Mouse (Mus musculus): ENCODE data around the gene Scrg1.

DNA sequence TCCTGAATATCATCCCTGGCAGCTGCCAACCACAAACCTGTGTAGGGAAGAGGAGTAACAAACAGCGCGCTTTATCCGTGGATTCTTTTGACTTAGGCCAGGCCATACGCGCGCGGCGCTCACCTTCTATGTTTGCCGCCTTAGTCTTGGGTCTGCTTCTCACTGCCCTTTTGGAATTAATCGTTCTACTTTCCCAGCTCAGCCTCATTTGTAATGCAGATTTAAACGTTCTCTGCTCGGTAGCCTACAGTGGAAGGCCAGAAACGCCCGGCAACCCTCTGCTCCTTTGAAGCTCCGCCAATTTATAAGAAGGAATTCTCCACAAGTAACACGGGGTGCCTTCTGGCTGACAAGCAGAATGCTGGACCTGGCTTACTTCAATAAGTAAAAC, 45.3 kb upstream of the Scrg1 start:
- TF ChIP-seq POLR2A (IDR thresholded peaks at IDR 0.05; ENCODE audit: low read depth, low read length), result no peak
- TF ChIP-seq EP300 (IDR thresholded peaks at IDR 0.05; ENCODE audit: low read length), result no peak
- TF ChIP-seq E2F4 (IDR thresholded peaks at IDR 0.05; ENCODE audit: insufficient replicate concordance, low read depth, low read length), result no peak
- no peak for TF ChIP-seq JUND (conservative IDR thresholded peaks at IDR 0.05; ENCODE audit: low read depth, low read length)
- TF ChIP-seq NRF1 (IDR thresholded peaks at IDR 0.05; ENCODE audit: low read depth, low read length), result no peak
- TF ChIP-seq CTCF (conservative IDR thresholded peaks at IDR 0.05 in 1 of 2, IDR thresholded peaks at IDR 0.05 in 1 of 2; ENCODE audit: low read depth in 2 of 2, low read length in 2 of 2), result no peak
- no peak for TF ChIP-seq MAZ (IDR thresholded peaks at IDR 0.05; ENCODE audit: low read depth, low read length)
- no peak for TF ChIP-seq ZMIZ1 (IDR thresholded peaks at IDR 0.05; ENCODE audit: low read depth, low read length)
- no peak for TF ChIP-seq USF1 (IDR thresholded peaks at IDR 0.05; ENCODE audit: low read depth, low read length)
- TF ChIP-seq NELFE (IDR thresholded peaks at IDR 0.05; ENCODE audit: low read depth, low read length), result no peak
- no peak for TF ChIP-seq MAFK (IDR thresholded peaks at IDR 0.05; ENCODE audit: insufficient replicate concordance, low read length)
